Mouse (Mus musculus) spleen, postnatal 0 days (tissue): Measurements from ENCODE around the gene Optn. TPM values are rescaled to one million over a fixed set of nuclear protein-coding genes. Genes with fewer than 3 reads are reported as not detected.

Experiments
- polyA plus RNA-seq: library from polyadenylated mRNA; unstranded; fragments of >200 nt; fragmentation: Nextera tagmentation; extraction: Ambion mirVana; gene quantifications from 2 replicates; pipeline ENCODE4 v1.2.1, GENCODE M21; 2015

Optn gene
- polyA plus RNA-seq, result 26.5 and 28.0 TPM in 2 replicates

GRCm38 (mm10) chr2:5063299-5064205 is at the start of gene Optn:
Gene Optn, minus strand, starts transcription at chr2:5064051.

GRCm38 (mm10) chr2:5012491-5013324 is 51.1 kb downstream of the Optn start, which contains the start of gene Mcm10:
Gene Mcm10, minus strand, starts transcription at chr2:5012791.

GRCm38 (mm10) chr2:4975807-4976206 is 88.0 kb downstream of the Optn start, which contains the start of gene Ucma:
Gene Ucma, plus strand, starts transcription at chr2:4976122.

Other genes starting within 250 kb of the Optn start
- gene Sephs1, start 182.5 kb downstream of the Optn start, polyA plus RNA-seq, result 29.2 and 30.6 TPM in 2 replicates
- 17.0 and 22.2 TPM in 2 replicates for gene Phyh, start 145.0 kb downstream of the Optn start, polyA plus RNA-seq
- gene Ucma, start 87.9 kb downstream of the Optn start, polyA plus RNA-seq, result not detected in 2 replicates
- 30.9 and 36.1 TPM in 2 replicates for gene Mcm10, start 51.3 kb downstream of the Optn start, polyA plus RNA-seq
- gene Ccdc3, start 73.7 kb upstream of the Optn start, polyA plus RNA-seq, result 0.34 and 0.53 TPM in 2 replicates